In the genomic region with DNA sequence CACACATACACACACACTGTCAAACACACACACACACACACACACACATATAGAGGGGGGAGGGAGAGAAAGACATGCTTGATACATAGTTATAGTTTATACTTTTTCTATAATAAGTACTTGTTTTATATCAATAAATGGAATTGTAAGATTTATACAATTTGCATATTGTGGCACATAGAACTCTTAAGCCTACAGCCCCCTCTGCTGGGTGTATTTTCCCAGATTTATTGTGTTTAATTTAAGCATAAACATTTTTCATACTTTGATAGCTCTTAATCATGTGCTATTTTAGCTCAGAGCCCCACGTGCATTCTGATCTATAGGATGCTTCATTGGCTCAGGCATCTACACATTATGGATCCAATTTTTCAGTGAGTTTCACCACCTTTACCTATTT, we compare ENCODE assay signal across 14 mouse cellular contexts.
DNase-seq lines count a peak whose midpoint lies in the region; ATAC-seq and TF ChIP-seq lines count a peak whose summit lies in the region.
"Had no signal": no experiment of that assay in that cellular context is flagged by ENCODE, and none has a peak within 500 bp of the region (broad histone marks: within the 10 kb centered on the region; RNA-seq: fewer than 3 reads in every experiment).

No protein-coding gene starts in this region.

- H3K4me3 ChIP-seq in hindbrain, embryonic 14.5 days (replicated peaks; ENCODE audit: low read length) = no peak overlapping the region
- H3K4me3 ChIP-seq in hindbrain, embryonic 16.5 days (ENCODE audit: low read length) = no peak overlapping the region
- H3K4me3 ChIP-seq in left cerebral cortex, adult 2 months = no peak overlapping the region
- H3K4me3 ChIP-seq: embryonic facial prominence, embryonic 12.5 days; forebrain, embryonic 10.5 days; gastrocnemius, adult 2 months; limb, embryonic 12.5 days; midbrain, embryonic 10.5 days had no signal

- intact Hi-C loops in left cerebral cortex, adult 2 months (cut with DNase I) = loop anchor here (2.0 to 10.0 kb wide), 5 partner anchors 850 to 1380 kb away; partner anchors contain the start of gene Sorcs3
- intact Hi-C loops in left cerebral cortex, postnatal 36 days (cut with DNase I) = loop anchor here (5.0 to 10.0 kb wide), 3 partner anchors 852 to 1280 kb away; no protein-coding TSS in a partner anchor

- peak; percentile 58 for TF ChIP-seq CTCF in left cerebral cortex, adult 2 months (IDR thresholded peaks at IDR 0.05)

- H3K36me3 ChIP-seq in hindbrain, embryonic 14.5 days (replicated peaks; ENCODE audit: control insufficient read depth, insufficient read depth) = no peaks in the 10 kb centered on the region
- H3K36me3 ChIP-seq in hindbrain, embryonic 16.5 days (ENCODE audit: control insufficient read depth, insufficient read depth, low read length) = no peaks in the 10 kb centered on the region
- H3K36me3 ChIP-seq: embryonic facial prominence, embryonic 12.5 days; forebrain, embryonic 10.5 days; limb, embryonic 12.5 days; midbrain, embryonic 10.5 days had no signal

- no peak overlapping the region for H3K9ac ChIP-seq in hindbrain, embryonic 14.5 days
- no peak overlapping the region for H3K9ac ChIP-seq in hindbrain, embryonic 16.5 days (ENCODE audit: low read depth, low read length)
- H3K9ac ChIP-seq: embryonic facial prominence, embryonic 12.5 days; limb, embryonic 12.5 days; liver, postnatal 0 days had no signal

- H3K4me2 ChIP-seq in hindbrain, embryonic 14.5 days (replicated peaks) = no peak overlapping the region
- no peak overlapping the region for H3K4me2 ChIP-seq in hindbrain, embryonic 16.5 days (ENCODE audit: low read length)
- H3K4me2 ChIP-seq: embryonic facial prominence, embryonic 12.5 days; limb, embryonic 12.5 days had no signal

- H3K4me1 ChIP-seq in hindbrain, embryonic 14.5 days (replicated peaks; ENCODE audit: control insufficient read depth, insufficient read depth, low read length) = no peaks in the 10 kb centered on the region
- H3K4me1 ChIP-seq in hindbrain, embryonic 16.5 days (ENCODE audit: control insufficient read depth, insufficient read depth, low read depth, low read length) = no peaks in the 10 kb centered on the region
- H3K4me1 ChIP-seq: embryonic facial prominence, embryonic 12.5 days; forebrain, embryonic 10.5 days; limb, embryonic 12.5 days; midbrain, embryonic 10.5 days had no signal

- ATAC-seq in hindbrain, embryonic 14.5 days (ENCODE audit: low FRiP score) = no peak
- no peak for ATAC-seq in hindbrain, embryonic 16.5 days
- ATAC-seq: liver, postnatal 0 days had no signal

- no peak overlapping the region for H3K27ac ChIP-seq in hindbrain, embryonic 14.5 days
- no peak overlapping the region for H3K27ac ChIP-seq in hindbrain, embryonic 16.5 days (ENCODE audit: low read depth, low read length)
- no peak overlapping the region for H3K27ac ChIP-seq in left cerebral cortex, adult 2 months
- H3K27ac ChIP-seq: embryonic facial prominence, embryonic 12.5 days; forebrain, embryonic 10.5 days; gastrocnemius, adult 2 months; limb, embryonic 12.5 days; midbrain, embryonic 10.5 days had no signal

- no peaks in the 10 kb centered on the region for H3K27me3 ChIP-seq in hindbrain, embryonic 14.5 days (ENCODE audit: control insufficient read depth, insufficient read depth, low read length)
- no peaks in the 10 kb centered on the region; the same call in 1 of the 2 replicates for H3K27me3 ChIP-seq in hindbrain, embryonic 16.5 days (replicated peaks; ENCODE audit: control insufficient read depth, insufficient read depth, low read length)
- H3K27me3 ChIP-seq: embryonic facial prominence, embryonic 12.5 days; limb, embryonic 12.5 days had no signal

- peak; percentile 73 for DNase-seq in hindbrain, embryonic 14.5 days (ENCODE audit: low spot score)
- DNase-seq in left cerebral cortex, adult 2 months (ENCODE audit: extremely low spot score in 1 of 2, low spot score in 2 of 2) = peak in 1 of 2 experiments; percentile 10
- DNase-seq in left cerebral cortex, postnatal 36 days (ENCODE audit: low spot score in 2 of 2) = no peak
- peak; percentile 49 for DNase-seq in right cerebral cortex, postnatal 4 days
- DNase-seq in right cerebral cortex, postnatal 25 days = no peak
- DNase-seq in adrenal gland, postnatal 10 days = no peak
- DNase-seq: cerebellum, postnatal 25 days; gastrocnemius, adult 2 months; liver, postnatal 0 days had no signal

- no peaks in the 10 kb centered on the region for H3K9me3 ChIP-seq in hindbrain, embryonic 14.5 days (ENCODE audit: control insufficient read depth, low read length)
- no peaks in the 10 kb centered on the region for H3K9me3 ChIP-seq in hindbrain, embryonic 16.5 days (ENCODE audit: control insufficient read depth, low read length)
- H3K9me3 ChIP-seq: embryonic facial prominence, embryonic 12.5 days; forebrain, embryonic 10.5 days; limb, embryonic 12.5 days; midbrain, embryonic 10.5 days had no signal

- WGBS in hindbrain, embryonic 14.5 days = 50% methylated on average over 1 of the region's 1 CpGs
- WGBS in hindbrain, embryonic 16.5 days = 43% methylated on average over 1 of the region's 1 CpGs

Comparison
In these comparisons a context has a peak if more than half of its experiments do, and no peak if none do; other contexts are left out.
1. DNase-seq: peak in hindbrain, embryonic 14.5 days (single experiment) and right cerebral cortex, postnatal 4 days (single experiment); none in left cerebral cortex, postnatal 36 days (0 of 2), right cerebral cortex, postnatal 25 days (single experiment) and adrenal gland, postnatal 10 days (single experiment).